Mouse (Mus musculus) MEL (cell line): ENCODE data around the gene Rpl9-ps6. TPM values are rescaled to one million over a fixed set of nuclear protein-coding genes. Genes with fewer than 3 reads are reported as not detected.

ENCODE experiments used
- DNase-seq: peaks from one replicate; pipeline ENCODE4 v3.0.0; 2011; ENCODE audit warnings: low read depth, low spot score
- H3K27ac ChIP-seq: 2 replicates; pipeline ENCODE4 v1.5.1; 2012; ENCODE audit warnings: low read depth, mild to moderate bottlenecking, control low read depth, low read length, moderate library complexity; ENCODE audit not compliant: control insufficient read depth
- H3K27me3 ChIP-seq, 2 experiments: fragments of 150-350 bp in 1 of 2; sonication (generic) in 1 of 2; 2 replicates each; pipeline ENCODE4 v1.6.1; 2012; ENCODE audit warnings: low read length in 2 of 2, mild to moderate bottlenecking in 2 of 2, improper control_type of control experiment in 1 of 2, moderate library complexity in 1 of 2; ENCODE audit not compliant: insufficient read depth in 2 of 2, control insufficient read depth in 1 of 2
- H3K36me3 ChIP-seq, 2 experiments: 2 replicates each; pipeline ENCODE4 v1.6.1; 2012 to 2014; ENCODE audit warnings: low read length in 2 of 2, improper control_type of control experiment in 1 of 2, inconsistent platforms in 1 of 2, mild to moderate bottlenecking in 1 of 2; ENCODE audit not compliant: insufficient read depth in 2 of 2, control insufficient read depth in 1 of 2
- H3K4me1 ChIP-seq, 2 experiments: fragments of 150-350 bp in 1 of 2; sonication (generic) in 1 of 2; 2 replicates each; pipeline ENCODE4 v1.6.1; 2012; ENCODE audit warnings: low read length in 2 of 2, improper control_type of control experiment in 1 of 2, mild to moderate bottlenecking in 1 of 2; ENCODE audit not compliant: insufficient read depth in 2 of 2, control insufficient read depth in 1 of 2
- H3K4me3 ChIP-seq, 2 experiments: fragments of 150-350 bp in 1 of 2; sonication (generic) in 1 of 2; 2 replicates each; pipeline ENCODE4 v1.5.1; 2012; ENCODE audit warnings: low read depth in 2 of 2, low read length in 2 of 2, mild to moderate bottlenecking in 2 of 2, moderate library complexity in 2 of 2, control low read depth in 1 of 2, improper control_type of control experiment in 1 of 2; ENCODE audit not compliant: control insufficient read depth in 1 of 2, insufficient read depth in 1 of 2
- H3K79me2 ChIP-seq: 2 replicates; pipeline ENCODE4 v1.6.1; 2012; ENCODE audit warnings: mild to moderate bottlenecking, low read length, moderate library complexity; ENCODE audit not compliant: control insufficient read depth, poor library complexity, insufficient read depth
- H3K9ac ChIP-seq: 2 replicates; pipeline ENCODE4 v1.6.1; 2012; ENCODE audit warnings: low read depth, mild to moderate bottlenecking, control low read depth, low read length, moderate library complexity; ENCODE audit not compliant: control insufficient read depth, poor library complexity, severe bottlenecking
- H3K9me3 ChIP-seq: fragments of 150-350 bp; sonication (generic); replicated peaks from 2 replicates; pipeline ENCODE4 v1.6.1; 2012; ENCODE audit warnings: mild to moderate bottlenecking, low read length, improper control_type of control experiment, moderate library complexity; ENCODE audit not compliant: insufficient read depth
- BHLHE40 ChIP-seq: IDR thresholded peaks from 2 replicates; pipeline ENCODE4 v1.6.1; 2012; ENCODE audit warnings: low read depth, mild to moderate bottlenecking, inconsistent platforms, low read length, improper control_type of control experiment, borderline replicate concordance
- CHD1 ChIP-seq: IDR thresholded peaks from 2 replicates; pipeline ENCODE4 v1.6.1; 2012; ENCODE audit warnings: low read depth, mild to moderate bottlenecking, inconsistent platforms, low read length, improper control_type of control experiment
- CHD2 ChIP-seq: IDR thresholded peaks from 2 replicates; pipeline ENCODE4 v1.6.1; 2011; ENCODE audit warnings: low read length, improper control_type of control experiment
- GATA1 ChIP-seq: IDR thresholded peaks from 2 replicates; pipeline ENCODE4 v1.6.1; 2011; ENCODE audit warnings: low read depth, low read length, improper control_type of control experiment
- HCFC1 ChIP-seq: IDR thresholded peaks from 2 replicates; pipeline ENCODE4 v1.6.1; 2012; ENCODE audit warnings: low read depth, mild to moderate bottlenecking, inconsistent platforms, low read length, improper control_type of control experiment, moderate library complexity
- KAT2A ChIP-seq: conservative IDR thresholded peaks from 2 replicates; pipeline ENCODE4 v1.6.1; 2012; ENCODE audit warnings: low read depth, low read length, improper control_type of control experiment, inconsistent platforms
- MAFK ChIP-seq: IDR thresholded peaks from 2 replicates; pipeline ENCODE4 v1.6.1; 2011; ENCODE audit warnings: low read depth, mild to moderate bottlenecking, low read length, improper control_type of control experiment, borderline replicate concordance
- MAX ChIP-seq: IDR thresholded peaks from 2 replicates; pipeline ENCODE4 v1.6.1; 2011; ENCODE audit warnings: low read length, improper control_type of control experiment
- MEF2A ChIP-seq: IDR thresholded peaks from 2 replicates; pipeline ENCODE4 v1.6.1; 2014; ENCODE audit warnings: low read depth, mild to moderate bottlenecking, inconsistent platforms, low read length, improper control_type of control experiment; ENCODE audit not compliant: poor library complexity, insufficient replicate concordance, severe bottlenecking; ENCODE audit errors: extremely low read depth
- MYB ChIP-seq: IDR thresholded peaks from 2 replicates; pipeline ENCODE4 v1.6.1; 2011; ENCODE audit warnings: mild to moderate bottlenecking, low read depth, low read length, improper control_type of control experiment
- NELFE ChIP-seq: IDR thresholded peaks from 2 replicates; pipeline ENCODE4 v1.6.1; 2011; ENCODE audit warnings: low read depth, low read length, improper control_type of control experiment
- NRF1 ChIP-seq: IDR thresholded peaks from 2 replicates; pipeline ENCODE4 v1.6.1; 2014; ENCODE audit warnings: low read depth, mild to moderate bottlenecking, inconsistent platforms, low read length, improper control_type of control experiment, moderate library complexity; ENCODE audit not compliant: poor library complexity, insufficient read depth, severe bottlenecking
- POLR2A ChIP-seq, 2 experiments: IDR thresholded peaks; 2 replicates each; pipeline ENCODE4 v1.6.1; 2011 to 2012; ENCODE audit warnings: low read length in 2 of 2, mild to moderate bottlenecking in 2 of 2, control low read depth in 1 of 2, improper control_type of control experiment in 1 of 2, low read depth in 1 of 2, moderate library complexity in 1 of 2; ENCODE audit not compliant: control insufficient read depth in 1 of 2, insufficient read depth in 1 of 2, poor library complexity in 1 of 2
- RCOR1 ChIP-seq: IDR thresholded peaks from 2 replicates; pipeline ENCODE4 v1.6.1; 2012; ENCODE audit warnings: low read depth, mild to moderate bottlenecking, inconsistent platforms, low read length, improper control_type of control experiment
- SIN3A ChIP-seq: IDR thresholded peaks from 2 replicates; pipeline ENCODE4 v1.6.1; 2012; ENCODE audit warnings: low read length, improper control_type of control experiment, inconsistent platforms
- TAL1 ChIP-seq: IDR thresholded peaks from 2 replicates; pipeline ENCODE4 v1.6.1; 2012; ENCODE audit warnings: mild to moderate bottlenecking, inconsistent platforms, low read length, moderate library complexity, mixed read lengths
- TBP ChIP-seq: IDR thresholded peaks from 2 replicates; pipeline ENCODE4 v1.8.0; 2011; ENCODE audit warnings: low read depth, low read length, improper control_type of control experiment
- UBTF ChIP-seq: IDR thresholded peaks from 2 replicates; pipeline ENCODE4 v1.6.1; 2012; ENCODE audit warnings: low read depth, mild to moderate bottlenecking, inconsistent platforms, low read length, improper control_type of control experiment, moderate library complexity, borderline replicate concordance; ENCODE audit not compliant: insufficient read depth
- USF1 ChIP-seq: IDR thresholded peaks from 2 replicates; pipeline ENCODE4 v1.6.1; 2014; ENCODE audit warnings: low read depth, mild to moderate bottlenecking, inconsistent platforms, low read length, improper control_type of control experiment, moderate library complexity
- USF2 ChIP-seq, 2 experiments: IDR thresholded peaks; 2 replicates each; pipeline ENCODE4 v1.6.1; 2011 to 2012; ENCODE audit warnings: improper control_type of control experiment in 2 of 2, low read length in 2 of 2, borderline replicate concordance in 1 of 2, inconsistent platforms in 1 of 2, low read depth in 1 of 2, mild to moderate bottlenecking in 1 of 2; ENCODE audit not compliant: insufficient read depth in 1 of 2
- ZKSCAN1 ChIP-seq: IDR thresholded peaks from 2 replicates; pipeline ENCODE4 v1.6.1; 2012; ENCODE audit warnings: low read depth, mild to moderate bottlenecking, inconsistent platforms, low read length, improper control_type of control experiment, moderate library complexity
- ZNF384 ChIP-seq: IDR thresholded peaks from 2 replicates; pipeline ENCODE4 v1.6.1; 2012; ENCODE audit warnings: low read depth, mild to moderate bottlenecking, inconsistent platforms, low read length, improper control_type of control experiment
- polyA plus RNA-seq, 2 experiments: library from polyadenylated mRNA; stranded (reverse) in 1 of 2; unstranded in 1 of 2; fragments of >175 nt in 1 of 2; fragments of >200 nt in 1 of 2; gene quantifications; 2 replicates each; pipeline versions ENCODE4 v1.2.1 to v1.2.4; 2012; ENCODE audit warnings: low replicate concordance in 2 of 2, low read depth in 1 of 2; ENCODE audit not compliant: insufficient read length in 2 of 2, insufficient read depth in 1 of 2, missing spikeins in 1 of 2
- total RNA-seq: library from RNA; depleted of rRNA; stranded (reverse); fragments of 300-350 nt; gene quantifications from 2 replicates; pipeline ENCODE4 v1.2.3, GENCODE M21; 2012

Gene Rpl9-ps6
- total and polyA plus RNA-seq, 3 experiments = 95.5 to 161 TPM; not detected in 1

DNA sequence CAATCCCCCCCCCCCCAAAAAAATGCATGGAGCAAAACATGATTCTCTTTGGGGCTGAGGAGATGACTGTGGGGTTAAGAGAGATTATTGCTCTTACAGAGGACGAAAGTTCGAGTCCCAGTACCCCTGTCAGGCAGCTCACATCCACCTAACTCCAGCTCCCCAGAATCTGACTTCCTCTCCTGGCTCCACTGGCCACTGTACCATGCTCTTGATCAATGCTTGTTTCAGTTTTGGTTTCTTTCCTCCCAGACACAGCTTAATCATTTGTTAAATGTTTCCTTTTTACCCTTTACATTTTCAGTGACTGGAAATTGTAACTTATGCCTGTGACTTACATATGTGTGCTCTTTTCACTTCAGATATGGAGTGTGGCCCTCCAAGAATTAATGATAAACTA, 24.6 kb upstream of the Rpl9-ps6 start:
- peak; percentile 67 for DNase-seq
- Histone ChIP-seq H3K4me3 (peak overlapping the region; percentile 26 to 41), H3K36me3 (peaks cover 46% of the 10 kb centered on the region in 2 experiments), H3K4me1 (peaks cover 4 to 5% of the 10 kb centered on the region in 2 experiments), H3K9me3 (no peaks in the 10 kb centered on the region), H3K27ac (peak overlapping the region; percentile 33; the same call in 1 of the 2 replicates), H3K27me3 (no peaks in the 10 kb centered on the region), H3K79me2 (peaks cover 89% of the 10 kb centered on the region), H3K9ac (peak overlapping the region; percentile 62)
- TF ChIP-seq GATA1 (peak; percentile 6; the same call in 1 of the 2 replicates), RCOR1 (no peak)

DNA sequence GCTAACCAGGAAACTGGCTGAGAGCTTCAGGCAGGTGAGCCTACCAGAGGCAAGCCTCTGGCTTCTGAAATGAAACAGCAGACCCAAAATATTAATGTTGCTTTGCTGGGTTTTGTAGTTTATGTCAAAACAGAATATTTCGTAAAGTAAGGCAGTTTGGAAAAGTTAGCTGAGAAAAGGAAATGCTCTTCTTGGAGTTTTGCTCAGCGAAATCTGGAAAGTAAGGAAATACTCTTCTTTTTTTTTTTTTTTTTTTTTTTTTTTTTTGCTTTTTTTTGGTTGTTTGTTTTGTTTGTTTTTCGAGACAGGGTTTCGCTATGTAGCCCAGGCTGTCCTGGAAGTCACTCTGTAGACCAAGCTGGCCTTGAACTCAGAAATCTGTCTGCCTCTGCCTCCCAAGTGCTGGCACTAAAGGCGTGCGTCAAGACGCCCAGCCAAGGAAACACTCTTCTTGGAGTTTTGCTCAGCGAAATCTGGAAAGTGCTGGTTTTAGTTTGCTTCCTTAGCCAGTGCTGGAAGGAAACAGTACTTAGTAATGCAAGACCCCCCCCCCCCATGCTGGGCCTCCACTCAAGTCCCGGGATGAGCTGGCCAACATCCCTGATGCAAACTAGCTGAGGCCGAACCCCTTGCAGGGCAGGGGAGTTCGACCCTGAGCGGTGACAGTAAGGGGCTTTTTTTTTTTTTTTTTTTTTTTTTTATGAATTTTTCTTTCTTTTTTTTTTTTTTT, 23.0 kb upstream of the Rpl9-ps6 start:
- Histone ChIP-seq H3K9me3 (no peaks in the 10 kb centered on the region), H3K4me1 (peaks cover 2 to 4% of the 10 kb centered on the region in 2 experiments), H3K27ac (peak overlapping the region; percentile 52; the same call in 1 of the 2 replicates), H3K36me3 (peaks cover 36 to 41% of the 10 kb centered on the region in 2 experiments), H3K27me3 (no peaks in the 10 kb centered on the region), H3K4me3 (peak overlapping the region; percentile 65 to 85), H3K79me2 (peaks cover 82% of the 10 kb centered on the region), H3K9ac (peak overlapping the region; percentile 88)
- DNase-seq = peak; percentile 50
- TF ChIP-seq ZNF384 (peak; percentile 48), CHD1 (peak; percentile 88; the same call in 1 of the 2 replicates), MAX (no peak), SIN3A (peak; percentile 29; the same call in 1 of the 2 replicates)

DNA sequence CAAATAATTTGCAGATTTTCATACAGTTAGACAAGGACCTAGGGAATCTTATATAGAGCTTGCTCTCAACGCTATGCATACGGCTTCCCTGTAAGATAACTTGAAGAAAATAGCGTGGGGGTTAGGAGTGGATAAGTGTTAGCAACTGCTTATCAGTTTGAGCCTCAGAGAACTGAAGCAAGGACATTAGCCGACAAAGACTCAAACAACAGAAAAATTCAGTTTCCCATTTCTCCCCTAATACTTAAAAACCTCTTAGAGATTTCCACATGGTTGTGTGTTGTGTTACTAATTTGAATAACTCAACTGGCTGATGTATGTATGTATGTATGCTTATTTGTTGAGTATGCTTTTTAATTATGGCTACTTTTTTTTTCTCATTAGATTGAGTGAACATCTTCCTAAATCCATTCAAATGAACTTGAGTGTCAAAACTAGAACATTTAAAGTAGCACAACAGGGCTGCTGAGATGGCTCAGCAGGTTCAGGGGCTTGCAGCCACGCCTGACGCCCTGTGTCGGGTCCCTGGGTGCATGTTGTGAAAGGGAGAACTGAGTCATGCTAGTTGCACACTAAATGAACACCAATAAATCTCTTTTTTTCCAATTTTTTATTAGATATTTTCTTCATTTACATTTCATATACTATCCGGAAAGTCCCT, 21.3 kb upstream of the Rpl9-ps6 start:
- no peaks in the 10 kb centered on the region for H3K9me3 ChIP-seq
- peaks cover 21 to 38% of the 10 kb centered on the region in 2 experiments for H3K36me3 ChIP-seq
- peak overlapping the region; percentile 87 for H3K27ac ChIP-seq
- H3K4me1 ChIP-seq = peaks cover 2 to 8% of the 10 kb centered on the region in 2 experiments
- H3K27me3 ChIP-seq = no peaks in the 10 kb centered on the region
- peak overlapping the region; percentile 85 to 88 for H3K4me3 ChIP-seq
- peaks cover 69% of the 10 kb centered on the region for H3K79me2 ChIP-seq
- peak overlapping the region; percentile 88 for H3K9ac ChIP-seq
- peak; percentile 76 for DNase-seq
- TF ChIP-seq TBP = peak; percentile 66
- TF ChIP-seq UBTF = no peak
- peak; percentile 26; the same call in 1 of the 2 replicates for TF ChIP-seq MYB
- no peak for TF ChIP-seq TAL1
- TF ChIP-seq HCFC1 = no peak
- no peak for TF ChIP-seq RCOR1
- no peak for TF ChIP-seq CHD2
- TF ChIP-seq POLR2A (IDR thresholded peaks at IDR 0.05; ENCODE audit: control insufficient read depth in 1 of 2, insufficient read depth in 1 of 2, low read depth in 1 of 2, low read length in 2 of 2, poor library complexity in 1 of 2) = no peak; a peak in 1 of 4 replicates
- TF ChIP-seq ZKSCAN1 = no peak
- TF ChIP-seq MEF2A = no peak
- TF ChIP-seq USF2 (IDR thresholded peaks at IDR 0.05; ENCODE audit: borderline replicate concordance in 1 of 2, insufficient read depth in 1 of 2, low read depth in 1 of 2, low read length in 2 of 2) = no peak
- TF ChIP-seq KAT2A = no peak; the same call in 1 of the 2 replicates
- 0 out of 2 replicates have a peak, but pooled peaks have one; percentile 28 for TF ChIP-seq NELFE
- no peak for TF ChIP-seq ZNF384
- no peak for TF ChIP-seq BHLHE40
- TF ChIP-seq GATA1 = peak; percentile 83
- no peak for TF ChIP-seq MAFK
- no peak for TF ChIP-seq USF1
- TF ChIP-seq SIN3A = peak; percentile 87
- TF ChIP-seq NRF1 = no peak
